Mouse (Mus musculus) heart, embryonic 12.5 days (tissue): ENCODE measurements at regions not wholly inside any gene's neighbourhood (a gene's known extent, or its start where the extent isn't known, plus 50 kb on each side); places are given as distances from the start of the nearest gene placed in this dataset.

Experiments
- ATAC-seq: fragments of 200-750 bp; cut with Nextera tagmentation; 2 replicates; pipeline ENCODE4 v1.8.0; 2017; ENCODE audit warnings: moderate TSS enrichment, moderate library complexity; ENCODE audit not compliant: insufficient number of reproducible peaks, low FRiP score
- H3K27ac ChIP-seq: fragments of 300-500 bp; sonication (generic); 2 replicates; pipeline ENCODE4 v1.5.1; 2016; ENCODE audit warnings: mild to moderate bottlenecking, moderate library complexity; ENCODE audit not compliant: poor library complexity, severe bottlenecking
- H3K27me3 ChIP-seq: fragments of 300-500 bp; sonication (generic); replicated peaks from 2 replicates; pipeline ENCODE4 v1.6.1; 2016; ENCODE audit warnings: mild to moderate bottlenecking, moderate library complexity
- H3K36me3 ChIP-seq: fragments of 300-500 bp; sonication (generic); 2 replicates; pipeline ENCODE4 v1.6.1; 2016; ENCODE audit warnings: mild to moderate bottlenecking, moderate library complexity
- H3K4me1 ChIP-seq: fragments of 300-500 bp; sonication (generic); replicated peaks from 2 replicates; pipeline ENCODE4 v1.6.1; 2016; ENCODE audit warnings: mild to moderate bottlenecking
- H3K4me2 ChIP-seq: fragments of 300-500 bp; sonication (generic); 2 replicates; pipeline ENCODE4 v1.6.1; 2016; ENCODE audit warnings: mild to moderate bottlenecking, moderate library complexity
- H3K4me3 ChIP-seq: fragments of 300-500 bp; sonication (generic); 2 replicates; pipeline ENCODE4 v1.5.1; 2016; ENCODE audit warnings: mild to moderate bottlenecking
- H3K9ac ChIP-seq: fragments of 300-500 bp; sonication (generic); 2 replicates; pipeline ENCODE4 v1.6.1; 2016; ENCODE audit warnings: mild to moderate bottlenecking, moderate library complexity
- H3K9me3 ChIP-seq: fragments of 300-500 bp; sonication (generic); replicated peaks from 2 replicates; pipeline ENCODE4 v1.6.1; 2016; ENCODE audit warnings: mild to moderate bottlenecking, moderate library complexity
- WGBS: fragments of 180-500 bp; shearing (Covaris S2); methylation state at CpG from one replicate; pipeline ENCODE4 v1.1.7; 2016; 5-methylcytosine and 5-hydroxymethylcytosine counted together

DNA sequence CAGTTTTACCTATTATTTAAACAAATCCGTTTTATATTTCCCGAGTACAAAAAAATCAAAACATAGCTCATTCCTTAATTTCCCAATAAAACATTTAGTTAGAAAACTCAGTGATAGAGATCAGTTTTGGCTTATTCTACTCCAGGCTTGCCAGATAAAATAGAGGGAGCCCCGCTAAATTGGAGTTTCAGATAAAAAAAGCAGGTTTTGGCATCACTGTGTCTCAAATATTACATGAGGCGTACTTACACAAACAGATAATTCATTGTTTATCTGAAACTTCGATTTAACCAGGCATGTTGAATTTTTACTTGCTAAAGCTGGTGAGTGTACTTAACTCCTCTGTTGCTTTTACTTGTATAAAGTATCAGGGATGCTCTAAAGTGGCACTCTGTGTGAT is 121.5 kb downstream of the Sem1 start:
- Histone ChIP-seq H3K4me2 (no peak overlapping the region), H3K4me3 (no peak overlapping the region), H3K27me3 (0 out of 2 replicates have a peak, but pooled peaks cover 5% of the 10 kb centered on the region), H3K27ac (no peak overlapping the region), H3K4me1 (peaks cover 5% of the 10 kb centered on the region), H3K9ac (no peak overlapping the region), H3K9me3 (no peaks in the 10 kb centered on the region), H3K36me3 (no peaks in the 10 kb centered on the region)
- no peak for ATAC-seq
- WGBS, result 79% methylated on average over 5 of the region's 5 CpGs

DNA sequence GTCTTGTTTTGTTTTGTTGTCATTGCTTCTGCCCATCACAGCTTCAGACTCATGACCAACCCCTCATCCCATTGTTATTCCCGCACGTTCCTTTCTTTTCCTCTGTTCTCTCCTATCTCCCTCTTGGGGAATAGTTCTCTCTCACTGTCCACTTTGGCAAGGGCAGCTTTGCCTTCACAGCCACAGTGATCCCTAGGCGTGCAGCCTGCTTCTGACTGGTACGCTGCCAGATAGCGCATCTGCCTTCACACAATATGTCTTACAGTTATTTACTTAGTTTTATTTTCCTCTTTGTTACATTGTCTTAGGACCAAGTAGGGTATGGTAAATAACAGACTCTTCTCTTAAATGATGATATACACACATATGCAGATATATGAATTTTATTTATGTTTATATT is 122.9 kb downstream of the Sem1 start:
- peaks cover 5% of the 10 kb centered on the region for H3K4me1 ChIP-seq
- H3K4me2 ChIP-seq, result no peak overlapping the region
- no peak for ATAC-seq
- H3K27me3 ChIP-seq, result 0 out of 2 replicates have a peak, but pooled peaks cover 5% of the 10 kb centered on the region
- H3K9ac ChIP-seq, result no peak overlapping the region
- H3K36me3 ChIP-seq, result no peaks in the 10 kb centered on the region
- no peaks in the 10 kb centered on the region for H3K9me3 ChIP-seq
- H3K4me3 ChIP-seq, result no peak overlapping the region
- H3K27ac ChIP-seq, result no peak overlapping the region
- WGBS, result 80% methylated on average over 5 of the region's 5 CpGs

DNA sequence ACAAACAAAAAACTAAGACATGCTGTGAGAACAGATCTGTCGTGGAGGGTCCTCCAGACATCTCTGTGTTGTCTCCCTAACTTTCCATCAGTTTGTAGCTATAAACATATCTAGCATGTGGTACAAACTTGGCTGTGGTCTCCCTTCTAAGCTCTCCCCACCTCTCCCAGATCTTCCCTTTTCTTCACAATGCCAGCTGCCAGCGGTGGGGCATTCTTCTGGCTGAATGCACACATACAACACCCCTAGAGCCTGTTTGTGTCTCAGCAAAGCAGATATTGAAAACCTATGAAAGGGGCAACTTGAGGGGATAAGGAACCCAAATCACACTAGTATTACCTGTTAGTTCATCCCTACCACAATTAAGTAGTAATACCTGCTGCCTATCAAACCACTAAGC is 124.1 kb downstream of the Sem1 start:
- Histone ChIP-seq H3K27ac (no peak overlapping the region), H3K4me2 (no peak overlapping the region), H3K4me1 (no peaks in the 10 kb centered on the region), H3K4me3 (no peak overlapping the region), H3K9me3 (no peaks in the 10 kb centered on the region), H3K9ac (no peak overlapping the region), H3K36me3 (no peaks in the 10 kb centered on the region), H3K27me3 (0 out of 2 replicates have a peak, but pooled peaks cover 5% of the 10 kb centered on the region)
- WGBS, result 74% methylated on average over 2 of the region's 2 CpGs
- no peak for ATAC-seq

DNA sequence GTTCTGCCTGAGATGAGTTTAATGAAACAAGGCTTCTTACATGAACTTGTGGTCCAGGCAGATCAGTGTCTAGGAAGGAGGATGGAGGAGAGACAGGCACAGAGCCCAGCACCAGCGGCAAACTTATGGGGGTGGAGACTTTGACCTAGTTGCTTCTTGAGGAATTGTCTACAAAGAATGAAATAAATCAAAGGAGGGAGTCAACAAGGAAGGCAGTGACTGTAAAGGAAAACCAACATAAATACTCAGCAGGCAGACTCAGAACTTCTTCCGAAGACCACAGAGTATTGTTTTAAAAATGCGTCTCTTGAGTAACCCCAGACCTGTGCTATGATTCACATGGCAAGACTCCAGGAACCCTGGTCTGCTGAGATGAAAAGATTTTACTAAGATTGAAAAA is 143.6 kb downstream of the Sem1 start:
- no peaks in the 10 kb centered on the region for H3K36me3 ChIP-seq
- H3K27me3 ChIP-seq, result no peaks in the 10 kb centered on the region
- H3K4me3 ChIP-seq, result no peak overlapping the region
- no peak overlapping the region for H3K27ac ChIP-seq
- WGBS, result 78% methylated on average over 3 of the region's 3 CpGs
- no peak overlapping the region for H3K9ac ChIP-seq
- no peak for ATAC-seq
- H3K4me2 ChIP-seq, result no peak overlapping the region
- H3K9me3 ChIP-seq, result peaks cover 4% of the 10 kb centered on the region
- H3K4me1 ChIP-seq, result no peaks in the 10 kb centered on the region

DNA sequence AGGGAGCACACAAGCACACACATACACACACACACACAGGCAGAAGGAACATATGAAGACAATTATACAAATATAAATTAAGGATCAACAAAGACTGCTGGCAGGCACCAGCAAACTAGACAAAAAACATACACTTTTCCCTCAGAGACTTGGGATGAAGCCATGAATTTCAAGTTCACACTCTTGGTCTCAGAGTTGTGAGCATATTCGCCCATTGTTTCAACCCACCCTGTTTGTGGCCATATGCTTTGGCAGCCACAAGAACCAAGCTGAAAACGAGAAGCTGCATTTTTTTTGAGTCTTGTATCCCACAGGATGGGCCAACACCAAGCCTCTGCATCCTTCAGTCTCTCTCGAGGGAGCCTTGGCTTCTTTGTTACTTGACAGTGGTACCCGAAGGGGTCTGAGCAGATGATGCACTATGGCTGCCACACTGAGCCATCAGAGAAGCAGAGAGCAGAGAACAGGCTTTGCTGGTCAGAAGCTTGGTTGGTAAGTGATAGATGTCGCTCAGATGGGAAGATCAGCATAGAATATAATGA is 144.1 kb downstream of the Sem1 start:
- no peak for ATAC-seq
- H3K4me2 ChIP-seq, result no peak overlapping the region
- H3K4me1 ChIP-seq, result no peaks in the 10 kb centered on the region
- no peak overlapping the region for H3K27ac ChIP-seq
- peaks cover 3% of the 10 kb centered on the region for H3K9me3 ChIP-seq
- 70% methylated on average over 5 of the region's 5 CpGs for WGBS
- H3K9ac ChIP-seq, result no peak overlapping the region
- no peaks in the 10 kb centered on the region for H3K36me3 ChIP-seq
- no peak overlapping the region for H3K4me3 ChIP-seq
- H3K27me3 ChIP-seq, result no peaks in the 10 kb centered on the region

DNA sequence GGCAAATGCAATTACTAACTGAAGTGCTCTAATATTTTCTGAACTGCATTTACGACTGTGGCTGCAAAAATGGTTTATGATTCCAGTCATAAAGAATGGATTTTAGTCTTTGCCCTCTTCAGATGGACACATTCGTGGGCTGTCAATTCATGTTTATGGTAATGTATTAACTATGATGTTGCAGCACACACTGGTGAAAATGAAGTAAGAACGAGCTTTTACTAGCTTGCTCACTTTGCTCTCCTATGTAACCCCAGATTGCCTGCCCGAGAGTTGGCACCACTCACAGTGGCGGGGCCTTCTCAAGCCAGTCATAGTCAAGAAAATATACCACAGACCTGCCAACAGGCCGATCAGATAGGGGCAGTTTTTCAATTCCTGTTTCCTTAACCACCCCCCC is 145.3 kb downstream of the Sem1 start:
- 82% methylated on average over 6 of the region's 6 CpGs for WGBS
- no peak for ATAC-seq
- H3K9ac ChIP-seq, result no peak overlapping the region

DNA sequence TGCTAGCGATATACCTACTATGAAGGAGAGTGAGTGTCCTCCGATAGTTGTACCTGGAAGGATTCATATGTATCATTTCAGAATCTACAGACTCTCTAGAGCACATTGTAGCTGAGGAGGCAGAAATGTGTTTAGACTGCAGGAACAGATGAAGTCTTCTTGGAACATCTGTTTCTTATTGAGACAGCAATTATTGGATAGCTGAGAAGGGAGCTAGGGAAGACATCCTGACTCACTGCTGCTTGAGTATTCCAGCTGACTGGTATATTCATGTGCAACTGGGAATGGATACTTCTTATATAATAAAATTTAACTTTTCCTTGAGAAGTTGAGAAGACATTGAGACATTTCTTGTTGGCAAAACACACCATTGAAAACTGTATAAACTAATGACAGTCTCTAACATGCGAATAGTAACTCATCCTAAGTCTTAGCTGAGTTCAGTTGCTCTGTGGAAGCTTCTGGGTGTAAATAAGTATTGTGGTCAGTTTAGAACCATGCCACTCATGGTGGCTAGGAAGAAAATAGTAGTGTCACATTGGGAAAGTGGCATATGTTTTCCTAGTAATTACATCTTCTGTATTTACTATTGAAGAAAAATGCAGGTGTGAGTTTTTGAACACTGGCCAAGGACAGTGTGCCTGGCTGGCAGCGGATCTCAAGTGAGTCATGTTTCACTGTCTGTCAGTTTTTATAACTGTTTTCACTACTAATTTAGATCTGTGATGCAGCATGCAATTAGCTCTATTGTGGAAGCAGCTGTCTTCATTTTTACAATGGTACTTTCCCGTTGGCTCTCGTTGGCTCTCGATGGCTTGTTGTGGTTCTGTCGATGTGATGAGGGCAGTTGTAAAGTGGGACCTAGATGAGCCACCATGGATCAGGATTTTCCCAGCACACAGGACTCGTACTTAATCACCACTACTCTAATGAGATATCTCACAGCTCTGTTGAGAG is 163.5 kb downstream of the Sem1 start:
- no peaks in the 10 kb centered on the region for H3K4me1 ChIP-seq
- no peaks in the 10 kb centered on the region for H3K27me3 ChIP-seq
- no peaks in the 10 kb centered on the region for H3K36me3 ChIP-seq
- H3K9ac ChIP-seq, result no peak overlapping the region
- H3K4me3 ChIP-seq, result no peak overlapping the region
- H3K9me3 ChIP-seq, result no peaks in the 10 kb centered on the region
- H3K27ac ChIP-seq, result no peak overlapping the region
- no peak overlapping the region for H3K4me2 ChIP-seq
- WGBS, result 84% methylated on average over 9 of the region's 9 CpGs
- ATAC-seq, result no peak

More for the DNA sequence above, 145.3 kb downstream of the Sem1 start:
- Histone ChIP-seq H3K4me3 (no peak overlapping the region), H3K27me3 (no peaks in the 10 kb centered on the region), H3K4me2 (no peak overlapping the region), H3K9me3 (no peaks in the 10 kb centered on the region), H3K4me1 (no peaks in the 10 kb centered on the region), H3K27ac (no peak overlapping the region), H3K36me3 (no peaks in the 10 kb centered on the region)

DNA sequence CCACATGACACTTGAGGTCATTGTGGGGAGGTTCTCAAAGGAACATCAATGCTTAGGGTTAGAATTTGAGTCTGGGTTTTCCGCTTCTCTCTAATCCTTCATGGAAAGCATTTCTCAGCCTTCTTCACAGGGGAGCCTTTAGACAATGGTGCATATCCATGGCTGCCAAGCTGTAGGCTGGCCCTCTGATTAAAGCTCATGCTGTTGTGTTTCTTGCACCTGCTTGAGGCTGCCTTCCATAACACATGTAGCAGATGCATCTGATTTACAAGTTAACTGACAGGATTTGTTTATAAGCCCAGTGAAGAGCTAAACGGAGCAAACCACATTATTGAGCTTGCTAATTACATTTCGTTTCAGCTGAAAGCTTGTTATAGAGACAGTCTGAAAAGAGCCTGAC is 180.5 kb downstream of the Sem1 start:
- Histone ChIP-seq H3K4me1 (no peaks in the 10 kb centered on the region), H3K9me3 (no peaks in the 10 kb centered on the region), H3K4me3 (no peak overlapping the region), H3K27ac (no peak overlapping the region), H3K36me3 (no peaks in the 10 kb centered on the region), H3K4me2 (no peak overlapping the region), H3K9ac (no peak overlapping the region), H3K27me3 (no peaks in the 10 kb centered on the region)
- ATAC-seq, result no peak
- 74% methylated on average over 3 of the region's 3 CpGs for WGBS

DNA sequence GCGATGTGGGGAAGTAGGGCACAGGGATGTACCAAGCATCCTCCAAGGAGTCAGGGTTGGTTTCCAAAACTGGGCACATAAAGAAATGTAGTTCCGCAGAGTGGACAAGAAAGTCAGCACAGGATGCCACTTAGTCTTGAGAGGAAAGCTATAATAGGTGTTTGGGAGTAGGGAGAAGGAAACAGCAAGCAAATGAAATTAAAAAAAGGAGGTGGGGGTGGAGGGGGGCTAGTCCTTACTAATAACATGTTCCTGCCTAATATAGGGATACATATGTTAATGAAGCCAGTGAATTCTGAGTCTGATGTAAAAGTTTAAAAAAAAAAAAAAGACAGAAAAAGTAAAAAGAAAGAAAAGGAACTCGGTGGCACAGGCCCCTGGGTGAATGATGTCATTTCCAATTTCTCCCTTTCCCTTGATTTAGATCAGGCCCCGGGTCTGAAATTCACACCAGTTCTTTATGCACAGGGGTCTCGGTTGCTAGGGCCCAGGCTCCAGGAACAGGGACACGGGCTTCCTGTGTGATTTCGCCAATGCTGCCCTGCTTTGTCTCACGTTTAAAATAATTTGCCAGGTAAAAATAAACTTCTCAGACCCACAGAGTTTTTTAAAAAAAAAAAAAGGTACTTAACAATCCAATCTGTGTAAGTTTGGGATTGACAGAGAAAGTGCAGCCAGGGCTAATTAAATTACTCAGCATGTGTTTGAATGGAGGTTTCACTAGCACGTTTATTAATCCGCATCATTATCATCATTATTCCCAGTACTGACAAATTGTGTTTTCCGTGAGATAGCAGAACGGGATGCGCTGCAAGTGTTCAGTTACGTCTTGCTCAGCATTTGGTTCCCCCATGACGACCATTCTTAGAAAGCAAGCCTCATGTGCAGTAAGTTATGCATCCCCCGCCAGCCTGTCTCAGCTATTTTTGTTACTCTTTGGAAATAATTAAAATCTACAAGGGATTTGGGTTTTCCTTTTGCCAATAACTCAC is 172.8 kb upstream of the Slc25a13 start:
- Histone ChIP-seq H3K4me1 (no peaks in the 10 kb centered on the region), H3K4me2 (no peak overlapping the region), H3K27me3 (0 out of 2 replicates have a peak, but pooled peaks cover 6% of the 10 kb centered on the region), H3K36me3 (no peaks in the 10 kb centered on the region), H3K4me3 (no peak overlapping the region), H3K9me3 (no peaks in the 10 kb centered on the region), H3K9ac (no peak overlapping the region), H3K27ac (no peak overlapping the region)
- WGBS, result 69% methylated on average over 16 of the region's 16 CpGs
- ATAC-seq, result no peak

DNA sequence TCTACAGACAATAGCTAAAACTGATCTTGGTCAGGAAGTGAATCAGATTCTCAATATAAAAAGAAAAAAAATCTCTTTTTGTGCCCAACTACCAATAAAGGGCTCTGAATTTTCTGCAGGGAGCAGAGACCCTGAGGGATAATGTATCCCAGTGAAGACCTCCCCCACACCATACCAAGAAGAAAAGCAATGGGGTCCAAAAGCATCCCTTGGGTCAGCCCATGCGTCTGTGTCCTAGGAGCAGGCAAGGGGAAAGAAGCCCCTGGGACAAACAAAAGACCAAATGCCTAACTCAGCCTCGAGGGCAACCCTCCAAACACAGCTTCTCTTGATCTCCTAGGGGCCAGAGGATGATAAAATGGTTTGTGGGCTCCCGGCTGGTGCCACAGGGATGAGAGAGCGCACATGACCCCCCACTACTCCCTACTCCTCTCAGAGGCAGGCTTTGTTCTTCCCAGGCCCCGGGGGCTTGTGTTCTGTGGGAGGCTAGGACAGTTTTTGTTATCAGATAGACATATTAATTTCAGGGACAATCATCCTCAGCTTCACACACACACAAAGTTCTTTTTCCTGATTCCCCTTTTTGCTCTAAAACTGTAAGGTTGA is 172.0 kb upstream of the Slc25a13 start:
- Histone ChIP-seq H3K4me2 (no peak overlapping the region), H3K4me1 (no peaks in the 10 kb centered on the region), H3K27me3 (0 out of 2 replicates have a peak, but pooled peaks cover 6% of the 10 kb centered on the region), H3K9me3 (no peaks in the 10 kb centered on the region), H3K4me3 (no peak overlapping the region), H3K36me3 (no peaks in the 10 kb centered on the region), H3K27ac (no peak overlapping the region), H3K9ac (no peak overlapping the region)
- WGBS, result 39% methylated on average over 5 of the region's 5 CpGs
- no peak for ATAC-seq
